Mouse (Mus musculus) thymus, adult 18-20 months (tissue): Measurements from ENCODE around the gene Sec13.

Experiments
- DNase-seq, 2 experiments: peaks; one replicate each; pipeline ENCODE4 v3.0.0; 2022; ENCODE audit warnings: mixed read lengths in 2 of 2

Gene Sec13

GRCm38 (mm10) chr6:113697222-113698205 is 43.0 kb downstream of the Sec13 start:
- peak; percentile 35 to 42 for DNase-seq

GRCm38 (mm10) chr6:113696582-113697221 is 43.8 kb downstream of the Sec13 start, which contains the start of gene Tatdn2:
Gene Tatdn2 (plus strand): TSS chr6:113697050.
- DNase-seq, result peak; percentile 96 to 98

- DNase-seq, result peak in 1 of 2 experiments; percentile 17
These were observed 44.7 kb downstream of the Sec13 start for GRCm38 (mm10) chr6:113695766-113696355.

- no peak for DNase-seq
These were observed 45.3 kb downstream of the Sec13 start for GRCm38 (mm10) chr6:113695203-113695602.

GRCm38 (mm10) chr6:113693377-113693776 is 47.2 kb downstream of the Sec13 start:
- no peak for DNase-seq

- no peak for DNase-seq
These were observed 47.8 kb downstream of the Sec13 start for GRCm38 (mm10) chr6:113692661-113693133.

GRCm38 (mm10) chr6:113691084-113691462 is 49.5 kb downstream of the Sec13 start:
- DNase-seq, result no peak

- DNase-seq, result no peak
These were observed 50.0 kb downstream of the Sec13 start for GRCm38 (mm10) chr6:113690400-113691083.

- no peak for DNase-seq
These were observed 50.5 kb downstream of the Sec13 start for GRCm38 (mm10) chr6:113690008-113690399.

GRCm38 (mm10) chr6:113686551-113687125 is 53.9 kb downstream of the Sec13 start:
- DNase-seq, result no peak

GRCm38 (mm10) chr6:113683081-113683825 is 57.3 kb downstream of the Sec13 start:
- no peak for DNase-seq

GRCm38 (mm10) chr6:113681271-113681670 is 59.3 kb downstream of the Sec13 start:
- DNase-seq, result peak; percentile 75 to 79

GRCm38 (mm10) chr6:113679993-113680566 is 60.5 kb downstream of the Sec13 start:
- DNase-seq, result no peak

- no peak for DNase-seq
These were observed 62.1 kb downstream of the Sec13 start for GRCm38 (mm10) chr6:113678246-113679012.
